Mouse (Mus musculus) retina, adult 2 months (tissue): Measurements from ENCODE around the gene Dnajc16.
A peak's percentile ranks its signal among the peaks of the same experiment; 100 is the strongest.
"Not testable (repeated sequence)": the region's sequence is repeated elsewhere in the genome, so short reads cannot be mapped to it uniquely, and the experiment has no call there.

Experiments
- DNase-seq: peaks from one replicate; pipeline ENCODE4 v3.0.0-alpha.2; 2012; ENCODE audit warnings: low read depth, low spot score

The Dnajc16 gene

GRCm38 (mm10) chr4:141796356-141796755 is 5.6 kb upstream of the Dnajc16 start:
- no peak for DNase-seq

- no peak for DNase-seq
These were observed 3.4 kb upstream of the Dnajc16 start for GRCm38 (mm10) chr4:141794152-141794535.

- peak; percentile 95 for DNase-seq
These were observed 2.8 kb upstream of the Dnajc16 start, which contains the start of gene Casp9 for GRCm38 (mm10) chr4:141793282-141794151. TSS of gene Casp9 (plus strand) at chr4:141793612.

GRCm38 (mm10) chr4:141792554-141793281 is 2.0 kb upstream of the Dnajc16 start:
- DNase-seq, result peak; percentile 28

DNA sequence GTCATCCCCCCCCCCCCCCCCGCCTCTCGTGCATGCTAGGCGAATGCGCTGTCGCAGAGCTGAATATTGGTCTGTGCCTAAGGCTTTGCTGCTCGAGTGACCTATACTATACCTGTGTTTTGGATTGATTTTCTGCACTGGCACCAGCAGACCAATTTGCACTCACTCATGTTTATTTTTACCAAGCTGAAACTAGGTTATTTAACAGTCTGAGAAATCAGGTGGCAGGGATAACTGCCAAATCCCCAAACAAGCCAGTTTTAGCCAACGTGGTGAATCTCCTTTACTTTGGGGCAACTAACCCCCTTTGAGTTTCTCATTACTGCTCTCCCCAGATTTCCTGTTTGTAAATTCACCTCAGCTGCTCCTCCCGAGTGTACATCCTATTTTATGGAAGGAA is 1.2 kb upstream of the Dnajc16 start:
- DNase-seq, result no peak

GRCm38 (mm10) chr4:141791486-141791885 is 755 bp upstream of the Dnajc16 start:
- no peak for DNase-seq

DNA sequence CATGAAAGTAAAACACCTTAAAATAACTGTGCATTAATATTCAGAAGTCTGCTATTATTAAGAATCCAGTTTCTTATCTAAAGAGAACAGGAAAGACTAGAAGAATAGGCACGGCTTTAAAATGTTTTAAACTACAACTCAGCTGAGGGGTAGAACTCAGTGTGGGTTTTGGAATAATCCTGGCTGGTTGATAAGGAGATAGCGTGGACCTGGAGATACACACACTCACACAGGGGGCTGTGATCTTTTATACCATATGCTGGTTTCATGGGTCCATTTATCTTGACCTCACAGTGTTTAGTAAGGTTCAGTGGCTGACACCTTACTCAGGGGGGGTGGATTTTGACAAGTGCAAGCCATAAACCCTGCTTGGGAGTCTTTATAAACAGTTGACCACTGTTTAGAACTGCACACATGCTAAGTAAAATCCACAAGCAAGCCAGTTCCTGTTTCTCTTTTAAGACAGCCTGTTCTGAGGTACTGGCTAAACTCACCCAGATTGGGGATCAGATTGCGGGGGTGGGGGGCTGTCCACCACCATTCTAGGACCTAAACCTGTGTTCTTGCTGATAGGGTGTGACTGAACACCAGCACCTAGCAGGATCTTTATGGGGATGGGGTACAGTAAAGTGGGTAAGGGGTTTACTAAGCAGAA is 1.0 kb downstream of the Dnajc16 start:
- DNase-seq, result no peak

- DNase-seq, result no peak
These were observed 3.3 kb downstream of the Dnajc16 start for GRCm38 (mm10) chr4:141787462-141787861.

DNA sequence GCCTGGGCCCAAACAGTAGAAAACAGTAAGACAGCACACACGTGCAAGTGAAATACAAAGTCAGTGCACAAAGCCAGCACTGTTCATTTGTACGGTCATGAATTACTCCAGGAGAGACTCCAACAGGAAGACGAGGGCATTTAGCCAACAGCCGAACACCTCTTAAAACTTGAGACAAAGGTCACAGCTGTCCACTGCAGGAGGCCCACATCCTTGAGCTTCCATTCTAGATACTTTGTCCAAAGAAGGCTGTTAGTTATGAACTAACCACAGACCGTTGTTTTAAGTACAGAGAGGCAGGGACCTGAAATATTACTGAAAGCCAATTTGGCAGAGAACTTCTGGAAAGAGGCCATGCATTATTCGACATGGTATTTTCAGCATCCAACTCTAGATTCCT is 3.7 kb downstream of the Dnajc16 start:
- DNase-seq, result no peak

- DNase-seq, result no peak
These were observed 4.6 kb downstream of the Dnajc16 start for GRCm38 (mm10) chr4:141786141-141786540.

- no peak for DNase-seq
These were observed 5.9 kb downstream of the Dnajc16 start for GRCm38 (mm10) chr4:141784835-141785234.

- DNase-seq, result no peak
These were observed 9.3 kb downstream of the Dnajc16 start for GRCm38 (mm10) chr4:141781201-141781985.

- DNase-seq, result no peak
These were observed 10.9 kb downstream of the Dnajc16 start for GRCm38 (mm10) chr4:141779828-141780227.

GRCm38 (mm10) chr4:141773019-141773418 is 17.7 kb downstream of the Dnajc16 start:
- not testable (repeated sequence) for DNase-seq

DNA sequence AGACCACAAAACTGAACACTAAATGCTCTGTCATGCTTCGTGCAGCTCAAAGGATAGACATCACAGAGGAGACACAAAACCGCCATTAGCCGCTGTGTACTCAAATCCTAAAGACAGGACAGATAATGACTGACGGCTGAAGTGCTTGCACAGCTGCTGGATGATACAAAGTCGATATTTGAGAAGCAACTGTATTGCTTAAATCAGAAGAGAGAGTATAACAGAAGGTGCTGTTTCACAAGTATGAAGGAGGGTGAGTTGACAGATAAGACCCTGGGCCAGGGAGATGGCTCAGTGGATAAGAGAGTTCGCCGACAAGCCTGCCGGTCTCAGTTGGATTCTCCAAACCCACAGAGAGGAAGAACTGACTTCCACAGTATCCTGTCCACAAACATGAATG is 18.9 kb downstream of the Dnajc16 start:
- no peak for DNase-seq

GRCm38 (mm10) chr4:141769501-141770160 is 21.1 kb downstream of the Dnajc16 start:
- DNase-seq, result no peak

- no peak for DNase-seq
These were observed 23.2 kb downstream of the Dnajc16 start for GRCm38 (mm10) chr4:141767353-141768036.

DNA sequence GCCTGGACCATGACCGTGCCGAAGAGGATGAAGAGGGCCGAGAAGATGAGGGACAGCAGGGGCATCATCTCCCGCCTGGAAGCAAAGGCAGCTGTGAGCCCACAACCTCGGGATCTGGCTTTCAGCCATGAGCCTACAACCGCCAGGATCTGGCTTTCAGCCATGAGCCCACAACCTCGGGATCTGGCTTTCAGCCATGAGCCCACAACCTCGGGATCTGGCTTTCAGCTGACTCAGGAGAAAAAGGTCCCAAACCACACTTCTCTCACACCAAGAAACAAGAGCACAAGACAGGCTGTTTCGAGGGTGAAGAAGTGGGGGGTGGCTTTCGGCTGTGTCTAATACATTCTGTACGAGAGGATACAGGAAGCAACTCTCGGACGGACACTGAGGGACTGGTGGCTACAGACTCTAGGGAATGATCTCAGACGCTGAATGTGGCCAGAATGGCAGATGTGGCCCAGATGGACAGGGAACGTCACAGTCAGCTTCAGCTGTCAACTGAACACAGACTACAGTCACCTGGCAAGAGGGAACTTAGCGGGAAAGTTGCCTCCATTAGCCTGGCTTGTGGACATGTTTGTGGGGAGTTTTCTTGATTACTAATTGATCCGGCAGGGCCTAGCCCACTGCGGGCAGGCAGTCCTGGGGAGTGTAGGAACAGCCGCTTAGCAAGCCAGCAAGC is 23.9 kb downstream of the Dnajc16 start:
- DNase-seq, result no peak

- DNase-seq, result no peak
These were observed 24.4 kb downstream of the Dnajc16 start for GRCm38 (mm10) chr4:141766316-141766667.

GRCm38 (mm10) chr4:141765008-141765407 is 25.7 kb downstream of the Dnajc16 start:
- DNase-seq, result no peak
